Mouse (Mus musculus) kidney, adult 2 months (tissue): ENCODE data around the gene Ildr1. TPM values are rescaled to one million over a fixed set of nuclear protein-coding genes. Genes with fewer than 3 reads are reported as not detected.
A peak's percentile ranks its signal among the peaks of the same experiment; 100 is the strongest.

Source experiments
- DNase-seq: peaks from one replicate; pipeline ENCODE4 v3.0.0; 2021
- H3K27ac ChIP-seq: fragments of 200-500 bp; 2 replicates; pipeline ENCODE4 v1.5.1; 2012; ENCODE audit warnings: low read depth, low read length, control low read depth, inconsistent platforms; ENCODE audit not compliant: insufficient read depth
- H3K27me3 ChIP-seq: fragments of 200-500 bp; replicated peaks from 2 replicates; pipeline ENCODE4 v1.6.1; 2012; ENCODE audit warnings: mild to moderate bottlenecking, moderate library complexity, low read length, inconsistent platforms; ENCODE audit not compliant: control insufficient read depth, insufficient read depth
- H3K36me3 ChIP-seq: fragments of 200-500 bp; 2 replicates; pipeline ENCODE4 v1.6.1; 2012; ENCODE audit warnings: mild to moderate bottlenecking, moderate library complexity, low read length, inconsistent platforms; ENCODE audit not compliant: control insufficient read depth, insufficient read depth
- H3K4me1 ChIP-seq: fragments of 200-500 bp; 2 replicates; pipeline ENCODE4 v1.6.1; 2011; ENCODE audit warnings: low read length; ENCODE audit not compliant: control insufficient read depth, insufficient read depth
- H3K4me3 ChIP-seq: fragments of 200-500 bp; 2 replicates; pipeline ENCODE4 v1.5.1; 2011; ENCODE audit warnings: mild to moderate bottlenecking, low read depth, low read length, control low read depth; ENCODE audit not compliant: insufficient read depth
- CTCF ChIP-seq: fragments of 200-500 bp; conservative IDR thresholded peaks from 2 replicates; pipeline ENCODE4 v1.5.1; 2011; ENCODE audit warnings: low read depth, mild to moderate bottlenecking, control low read depth, low read length, moderate library complexity, mixed read lengths; ENCODE audit not compliant: insufficient read depth, insufficient read length
- POLR2A ChIP-seq: fragments of 200-500 bp; IDR thresholded peaks from one replicate; pipeline ENCODE4 v1.6.1; 2011; ENCODE audit warnings: low read depth, low read length, control low read depth
- WGBS: fragments of 180-500 bp; shearing (Covaris S2); methylation state at CpG from one replicate; pipeline ENCODE4 v1.1.7; 2018; 5-methylcytosine and 5-hydroxymethylcytosine counted together
- polyA plus RNA-seq: library from polyadenylated mRNA; depleted of rRNA; stranded (reverse); fragments of >200 nt; gene quantifications from 2 replicates; pipeline ENCODE4 v1.2.3, GENCODE M21; 2012

Gene Ildr1
- polyA plus RNA-seq, 1 experiment, result 20.4 TPM

GRCm38 (mm10) chr16:36675304-36675703 is 18.5 kb upstream of the Ildr1 start:
- no peaks in the 10 kb centered on the region for H3K27me3 ChIP-seq
- WGBS, result 27% methylated on average over 2 of the region's 2 CpGs
- no peaks in the 10 kb centered on the region for H3K4me1 ChIP-seq

DNA sequence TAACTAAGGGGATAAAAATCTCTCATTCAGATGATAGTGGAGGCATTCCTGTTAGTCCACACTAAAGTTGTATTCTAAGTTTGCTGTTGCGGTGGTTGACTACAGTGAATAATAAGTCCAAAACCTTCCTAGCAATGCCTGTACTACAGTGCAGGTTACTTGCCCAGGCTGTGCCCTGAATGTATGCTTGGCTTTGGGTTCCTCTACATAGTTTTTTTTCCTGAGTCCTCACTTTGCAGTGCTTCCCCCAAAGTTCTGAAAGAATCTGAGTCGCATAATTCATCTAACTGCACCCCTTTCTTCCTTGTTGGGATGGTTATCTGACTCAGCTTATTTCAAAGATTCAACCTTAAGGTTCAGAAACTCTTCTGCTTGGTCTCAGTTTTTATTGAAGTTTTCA is 17.9 kb upstream of the Ildr1 start:
- Histone ChIP-seq H3K27me3 (no peaks in the 10 kb centered on the region), H3K4me3 (no peak overlapping the region), H3K4me1 (no peaks in the 10 kb centered on the region), H3K27ac (no peak overlapping the region), H3K36me3 (no peaks in the 10 kb centered on the region)
- no peak for DNase-seq
- TF ChIP-seq POLR2A, result no peak
- TF ChIP-seq CTCF, result no peak
- WGBS, result 88% methylated on average over 2 of the region's 2 CpGs

More at GRCm38 (mm10) chr16:36675304-36675703, 18.5 kb upstream of the Ildr1 start:
- Histone ChIP-seq H3K27ac (no peak overlapping the region), H3K36me3 (no peaks in the 10 kb centered on the region), H3K4me3 (no peak overlapping the region)
- no peak for DNase-seq
- TF ChIP-seq POLR2A (no peak), CTCF (no peak)

- no peaks in the 10 kb centered on the region for H3K36me3 ChIP-seq
- no peaks in the 10 kb centered on the region for H3K4me1 ChIP-seq
- TF ChIP-seq POLR2A (no peak), CTCF (no peak)
- H3K4me3 ChIP-seq, result no peak overlapping the region
- 92% methylated on average over 3 of the region's 3 CpGs for WGBS
- DNase-seq, result no peak
- H3K27me3 ChIP-seq, result no peaks in the 10 kb centered on the region
- no peak overlapping the region for H3K27ac ChIP-seq
These were observed 11.9 kb upstream of the Ildr1 start for GRCm38 (mm10) chr16:36681829-36682228.

DNA sequence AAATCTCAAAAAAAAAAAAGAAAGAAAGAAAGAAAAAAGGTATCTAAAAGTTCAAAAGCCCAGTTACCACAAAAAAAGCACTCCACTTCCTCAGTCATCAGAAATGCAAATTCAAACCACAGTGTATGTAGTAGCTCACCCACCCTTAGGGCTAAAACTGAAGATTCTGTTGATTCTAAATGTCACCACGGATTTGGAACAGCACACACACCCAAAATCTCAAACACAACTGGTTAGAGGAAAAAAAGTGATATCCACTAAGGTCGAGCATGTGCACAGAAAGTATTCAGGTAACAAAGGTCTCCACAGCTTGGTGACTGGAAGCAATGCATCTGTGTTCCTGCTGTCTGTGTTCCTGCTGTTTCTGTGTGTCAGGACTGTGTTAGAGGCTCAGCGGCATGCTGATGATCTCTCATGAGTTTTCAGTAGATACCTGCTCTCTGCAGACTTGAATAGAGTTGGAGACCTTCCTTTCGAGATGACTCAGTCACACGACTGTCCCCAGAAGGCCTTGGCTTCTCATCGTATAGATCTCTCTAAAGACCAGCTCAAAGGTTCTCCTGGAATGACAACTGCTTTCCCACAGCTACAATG is 9.4 kb upstream of the Ildr1 start:
- no peaks in the 10 kb centered on the region for H3K36me3 ChIP-seq
- no peaks in the 10 kb centered on the region for H3K27me3 ChIP-seq
- H3K4me3 ChIP-seq, result no peak overlapping the region
- WGBS, result 72% methylated on average over 6 of the region's 6 CpGs
- DNase-seq, result no peak
- TF ChIP-seq CTCF (no peak), POLR2A (no peak)
- no peaks in the 10 kb centered on the region for H3K4me1 ChIP-seq
- no peak overlapping the region for H3K27ac ChIP-seq

DNA sequence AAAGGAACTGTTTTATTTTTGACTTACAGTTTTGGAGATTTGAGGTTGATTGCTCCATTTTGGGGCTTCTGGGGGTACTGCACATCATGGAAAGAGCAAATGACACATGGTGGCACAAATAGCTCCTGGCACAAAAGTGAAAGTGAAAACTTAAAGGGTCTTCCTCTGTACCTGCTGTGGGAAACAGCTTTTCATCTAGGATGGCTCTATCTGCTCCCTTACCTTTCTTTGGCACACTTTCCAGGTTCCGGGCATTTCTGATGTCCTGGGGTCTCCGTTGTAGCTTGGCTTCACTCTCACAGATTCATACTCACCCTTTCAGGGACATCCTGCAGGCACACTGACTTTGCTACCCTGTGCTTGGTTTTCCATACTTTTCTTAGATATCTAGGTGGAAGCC is 5.7 kb upstream of the Ildr1 start:
- TF ChIP-seq POLR2A (no peak), CTCF (no peak)
- DNase-seq, result no peak
- Histone ChIP-seq H3K27me3 (no peaks in the 10 kb centered on the region), H3K36me3 (no peaks in the 10 kb centered on the region), H3K4me3 (no peak overlapping the region), H3K27ac (no peak overlapping the region), H3K4me1 (no peaks in the 10 kb centered on the region; the same call in 1 of the 2 replicates)
- 94% methylated on average over 2 of the region's 2 CpGs for WGBS

GRCm38 (mm10) chr16:36691484-36691883 is 2.3 kb upstream of the Ildr1 start:
- H3K4me1 ChIP-seq, result no peaks in the 10 kb centered on the region; the same call in 1 of the 2 replicates
- TF ChIP-seq CTCF (no peak), POLR2A (no peak)
- no peak overlapping the region; the same call in 1 of the 2 replicates for H3K27ac ChIP-seq
- no peaks in the 10 kb centered on the region for H3K27me3 ChIP-seq
- WGBS, result 80% methylated on average over 3 of the region's 3 CpGs
- no peak for DNase-seq
- H3K36me3 ChIP-seq, result no peaks in the 10 kb centered on the region
- H3K4me3 ChIP-seq, result no peak overlapping the region

- no peaks in the 10 kb centered on the region for H3K27me3 ChIP-seq
- H3K4me1 ChIP-seq, result no peaks in the 10 kb centered on the region; the same call in 1 of the 2 replicates
- H3K36me3 ChIP-seq, result no peaks in the 10 kb centered on the region
- TF ChIP-seq CTCF, result no peak
- peak; percentile 7 for DNase-seq
- peak overlapping the region; percentile 77 for H3K27ac ChIP-seq
- H3K4me3 ChIP-seq, result peak overlapping the region; percentile 68
- 48% methylated on average over 9 of the region's 9 CpGs for WGBS
These were observed 1.1 kb downstream of the Ildr1 start for GRCm38 (mm10) chr16:36694798-36695290.

GRCm38 (mm10) chr16:36697331-36697730 is 3.6 kb downstream of the Ildr1 start:
- DNase-seq, result no peak
- Histone ChIP-seq H3K27me3 (no peaks in the 10 kb centered on the region), H3K27ac (no peak overlapping the region), H3K4me1 (no peaks in the 10 kb centered on the region; the same call in 1 of the 2 replicates), H3K4me3 (no peak overlapping the region), H3K36me3 (no peaks in the 10 kb centered on the region)
- 86% methylated on average over 8 of the region's 8 CpGs for WGBS
- TF ChIP-seq POLR2A, result no peak
- no peak for TF ChIP-seq CTCF
